Mouse (Mus musculus): ENCODE measurements at regions not wholly inside any gene's neighbourhood (a gene's known extent, or its start where the extent isn't known, plus 50 kb on each side); places are given as distances from the start of the nearest gene placed in this dataset.

DNA sequence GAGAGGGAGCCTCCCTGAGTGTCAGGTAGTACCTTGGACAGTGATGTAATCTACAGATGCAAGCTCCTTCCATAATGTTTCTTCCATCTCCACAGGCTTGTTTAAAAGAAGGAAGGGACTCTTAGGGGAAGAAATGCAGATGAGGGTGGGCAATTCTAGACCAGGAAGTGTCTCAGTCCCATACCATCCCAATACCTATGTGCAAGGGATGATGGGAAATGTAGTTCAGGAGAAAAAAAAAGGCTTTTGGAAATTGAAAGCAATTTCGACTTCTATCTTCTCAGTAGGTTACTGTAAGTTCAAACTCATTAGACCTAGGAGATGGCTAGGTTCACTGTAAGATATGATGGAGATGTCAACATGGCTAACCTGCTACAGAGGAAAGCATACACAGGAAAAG lies 68.3 kb downstream of the Cd83 start:
- DNase-seq = no peak

DNA sequence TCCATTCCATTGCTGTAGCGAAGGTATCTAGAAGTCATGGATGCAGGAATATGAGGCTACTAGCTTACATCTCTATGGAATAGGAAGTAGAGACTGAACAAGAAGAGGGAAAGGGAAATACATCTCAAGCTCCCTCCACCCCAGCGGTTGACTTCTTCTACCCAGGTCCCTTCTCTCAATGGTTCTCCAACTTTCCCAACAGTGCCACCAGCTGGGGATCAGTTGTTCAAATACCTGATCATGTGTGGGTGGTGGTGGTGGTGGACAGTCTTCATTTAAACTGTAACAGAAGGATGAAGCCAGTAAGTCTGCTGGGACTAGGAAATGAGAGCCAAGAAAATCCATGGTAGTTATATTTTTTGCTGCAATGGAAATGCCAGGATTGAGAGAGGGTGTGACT lies 70.4 kb downstream of the Cd83 start:
- no peak for DNase-seq

DNA sequence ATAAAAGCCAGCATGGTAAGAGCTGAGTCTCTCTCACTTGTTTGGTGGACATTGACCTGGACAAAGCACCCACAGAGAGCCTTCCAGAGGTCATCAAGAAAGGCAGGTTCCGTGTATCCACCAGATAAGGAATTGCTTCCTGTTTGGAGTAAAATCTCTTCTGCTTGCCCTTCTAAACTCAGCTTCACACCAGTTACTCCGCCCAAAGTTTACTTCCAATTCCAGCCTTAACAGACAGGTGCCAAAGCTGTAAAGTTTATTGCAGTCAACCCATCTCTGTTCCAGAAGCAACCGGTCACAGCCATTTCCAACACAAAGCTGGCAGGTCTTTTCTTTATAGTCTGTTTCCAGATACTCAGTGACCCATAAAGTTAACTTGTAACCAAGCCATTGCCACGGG lies 76.4 kb downstream of the Cd83 start:
- DNase-seq = no peak

DNA sequence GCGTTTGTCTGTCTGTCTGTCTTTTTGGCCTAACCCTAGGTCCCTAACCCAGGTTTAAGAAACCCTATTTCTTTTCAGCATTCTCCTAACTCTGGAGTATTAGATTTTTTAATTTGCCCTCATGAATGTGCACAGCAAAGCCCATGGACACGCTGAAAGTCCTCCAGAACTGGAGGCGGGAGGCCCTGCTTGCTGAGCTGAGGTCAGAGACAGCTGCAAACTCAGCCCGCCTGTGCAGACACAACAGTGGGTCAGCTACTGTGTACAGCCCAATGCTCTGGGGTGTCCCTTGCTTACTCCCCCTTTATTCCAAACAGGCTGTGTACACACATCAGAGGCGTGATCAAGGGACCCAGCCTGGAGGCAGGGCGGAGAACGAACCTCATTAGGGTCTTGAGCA lies 76.8 kb downstream of the Cd83 start:
- no peak for DNase-seq

DNA sequence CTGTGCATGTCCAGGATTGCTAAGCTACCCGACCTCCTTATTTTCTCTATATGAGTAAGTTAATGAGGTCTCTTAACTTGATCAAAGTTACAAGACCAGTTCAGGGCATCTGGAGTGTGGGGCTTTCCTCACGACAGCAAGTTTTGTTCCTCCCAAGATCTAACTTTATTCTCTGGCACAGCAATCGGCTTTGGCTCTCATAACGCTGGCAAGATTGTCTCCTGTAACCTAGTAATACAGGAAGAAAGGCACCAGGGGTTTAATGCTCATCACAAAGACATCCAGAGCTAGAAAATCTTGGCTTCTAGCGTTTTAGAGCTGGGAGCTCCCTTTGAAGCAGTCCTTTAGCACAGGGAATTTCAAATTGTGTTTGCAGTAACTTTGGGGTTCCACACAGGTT lies 77.5 kb downstream of the Cd83 start:
- DNase-seq = no peak

DNA sequence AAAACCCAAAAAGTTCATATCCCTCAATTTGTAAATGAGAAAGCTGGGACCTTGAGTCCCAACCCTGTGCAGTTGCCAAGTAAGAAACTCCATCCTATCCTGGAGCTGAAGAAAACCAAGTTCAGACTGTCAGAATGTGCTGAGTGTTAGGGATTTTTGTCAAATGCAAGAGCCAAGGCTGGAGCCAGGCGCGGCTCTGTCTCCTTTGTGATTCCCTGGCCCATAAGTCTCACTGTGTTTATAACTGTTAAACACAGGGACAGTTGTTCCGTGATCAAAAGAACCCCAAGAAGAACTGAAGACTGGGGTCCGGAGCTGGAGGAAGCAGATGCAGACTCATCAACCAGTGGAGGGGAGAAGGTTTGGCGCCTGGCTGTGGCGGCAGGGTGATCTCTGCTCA lies 78.0 kb downstream of the Cd83 start:
- DNase-seq = no peak

DNA sequence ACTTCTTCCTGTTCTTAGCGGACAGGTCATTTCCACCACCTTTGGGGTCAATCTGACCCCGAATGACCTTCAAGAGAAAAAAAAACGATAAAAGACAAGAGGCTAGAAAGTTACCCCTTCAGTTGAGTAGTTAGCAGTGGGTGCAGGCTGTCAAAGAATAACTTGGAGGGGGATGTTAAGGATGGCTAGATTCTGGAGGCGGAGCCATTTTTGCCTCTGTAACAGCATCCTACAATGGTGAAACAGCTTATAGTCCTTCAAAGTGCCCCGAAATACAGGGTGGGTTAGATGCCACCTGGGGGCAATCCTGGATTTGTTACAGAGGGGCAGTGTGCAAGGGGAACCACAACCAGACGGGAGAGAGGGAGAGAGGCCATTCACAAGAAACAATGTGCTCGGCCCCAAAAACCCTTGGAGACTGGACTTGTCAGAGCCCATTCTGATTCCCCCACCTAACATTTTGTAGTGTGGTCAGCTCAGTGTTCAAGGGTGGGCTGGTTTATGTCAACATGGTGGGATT lies 79.1 kb downstream of the Cd83 start:
- no peak for DNase-seq

DNA sequence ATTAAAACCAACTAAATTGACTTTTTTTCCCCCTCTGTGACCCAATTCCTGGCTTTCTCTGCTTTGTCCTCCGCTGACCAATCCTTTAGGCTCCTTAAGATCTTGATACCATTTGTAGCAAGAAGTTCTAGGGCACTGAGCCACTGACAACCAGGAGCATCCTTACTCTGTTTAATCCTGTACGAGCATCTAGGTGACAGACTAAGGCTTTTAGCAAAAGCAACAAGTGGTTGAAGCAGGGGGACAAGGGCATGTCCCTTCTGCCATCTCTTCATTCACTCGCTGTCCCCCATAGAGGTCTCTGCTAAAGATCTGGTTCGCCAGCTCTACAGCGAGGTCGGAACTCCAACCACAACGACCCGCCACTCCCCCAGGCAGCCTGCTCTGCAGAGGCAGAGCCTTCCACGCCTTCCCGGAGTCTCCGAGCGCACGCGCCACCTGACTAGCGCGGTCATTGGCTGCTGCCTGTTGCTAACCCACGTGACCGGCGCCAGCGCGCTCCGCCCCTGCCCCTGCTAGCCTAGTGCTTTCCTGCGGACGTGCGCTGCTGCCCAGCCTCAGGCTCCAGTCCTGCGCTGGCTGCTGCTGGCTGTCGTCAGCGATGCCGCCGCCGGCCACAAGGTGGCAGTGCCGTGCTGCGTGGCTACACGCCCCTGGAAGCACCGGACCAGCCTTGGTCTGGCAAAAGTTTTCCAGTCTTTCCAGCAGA lies 79.7 kb downstream of the Cd83 start:
- DNase-seq = peak; percentile 99

DNA sequence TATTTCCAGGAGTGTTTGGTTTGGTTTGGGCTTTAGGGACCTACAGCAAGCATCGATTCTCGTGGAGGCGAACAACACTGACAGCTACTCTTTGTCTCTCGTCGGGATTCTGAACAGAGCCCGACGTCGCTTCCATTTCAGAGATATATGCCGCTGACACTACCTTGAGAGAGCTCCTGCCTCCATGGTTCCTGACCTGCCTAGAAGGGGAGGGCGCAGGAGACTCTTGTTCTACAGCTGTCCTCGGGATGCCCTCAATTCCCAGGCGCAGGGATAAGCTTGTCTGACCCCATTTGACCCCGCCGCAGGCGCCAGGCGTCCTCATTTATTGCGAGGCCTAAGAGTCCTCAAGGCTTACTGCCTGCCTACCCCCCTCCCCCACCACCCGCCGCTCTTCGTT lies 80.5 kb downstream of the Cd83 start:
- peak; percentile 33 for DNase-seq

DNA sequence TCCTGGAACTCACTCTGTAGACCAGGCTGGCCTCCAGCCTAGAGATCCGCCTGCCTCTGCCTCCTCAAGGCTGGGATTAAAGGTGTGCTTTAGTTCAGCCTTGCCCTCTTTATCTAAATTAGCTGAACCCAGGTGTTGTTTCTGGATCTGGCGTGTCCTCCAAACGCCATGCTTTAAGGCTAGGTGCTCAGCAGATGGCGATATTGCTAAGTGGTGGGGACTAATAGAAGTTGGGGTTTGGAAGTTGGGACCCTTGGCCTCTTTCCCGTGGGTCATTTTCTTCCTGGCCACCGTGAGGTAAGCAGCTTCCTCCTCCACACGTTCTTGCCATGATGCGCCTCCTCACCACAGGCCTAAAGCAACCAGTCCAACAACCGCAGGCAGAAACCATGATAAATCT lies 91.3 kb downstream of the Cd83 start:
- DNase-seq = no peak

DNA sequence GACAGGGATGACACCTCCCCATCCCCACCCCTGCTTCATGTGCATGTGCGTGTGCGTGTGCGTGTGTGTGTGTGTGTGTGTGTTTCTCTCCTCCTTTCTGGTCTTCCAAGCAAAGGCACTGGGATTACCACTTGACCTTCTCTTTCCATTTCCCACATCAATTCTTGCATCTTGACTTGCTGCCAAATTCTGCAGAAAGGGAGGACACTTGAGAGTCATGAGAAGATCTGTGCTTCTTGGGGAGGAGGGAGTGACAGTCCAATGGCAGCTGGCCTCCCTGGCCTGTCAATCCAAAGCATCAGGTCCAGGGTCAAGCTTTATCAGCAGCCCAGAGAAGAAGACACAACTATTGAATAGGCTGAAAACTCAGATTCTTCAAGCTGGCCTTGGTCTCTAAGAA lies 102.7 kb downstream of the Cd83 start:
- DNase-seq = no peak

DNA sequence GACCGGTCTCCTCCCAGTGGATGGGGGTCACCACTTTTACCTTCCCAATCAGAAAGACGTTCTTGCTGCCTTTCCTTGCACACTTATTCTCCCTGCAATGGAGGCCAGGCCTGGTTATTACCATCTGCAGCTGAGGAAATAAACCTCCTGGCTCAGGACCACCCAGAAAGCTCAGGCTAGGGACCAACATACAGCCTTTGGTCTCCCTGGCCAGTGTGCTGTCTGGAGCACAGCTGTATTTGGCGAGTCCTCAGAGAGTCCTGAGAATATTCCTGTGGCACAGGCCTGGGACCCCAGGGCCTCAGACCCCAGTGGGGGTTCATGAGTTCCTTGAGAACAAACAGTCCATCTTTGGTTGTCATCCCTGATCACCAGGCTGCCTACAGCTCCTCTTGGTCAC lies 107.4 kb downstream of the Cd83 start:
- DNase-seq = no peak

DNA sequence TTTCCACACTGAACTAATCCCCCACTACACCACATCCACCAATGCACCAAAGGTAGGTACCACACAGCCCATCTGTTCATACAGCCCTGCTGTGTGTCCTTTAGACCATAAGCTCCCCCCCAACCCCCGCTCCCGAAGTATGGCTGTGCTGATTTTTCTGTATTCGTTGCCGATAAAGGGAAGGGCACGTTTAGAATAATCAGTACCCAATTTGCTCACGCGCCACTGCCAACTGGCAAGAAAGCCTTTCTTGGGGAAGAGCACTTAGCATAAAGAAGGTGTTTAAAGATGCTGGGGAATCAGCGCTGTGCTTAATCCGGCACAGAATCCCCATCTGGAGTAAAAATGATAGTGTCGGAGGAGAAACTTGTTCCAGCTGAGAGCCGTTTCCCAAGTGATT lies 111.4 kb downstream of the Cd83 start:
- DNase-seq = no peak

DNA sequence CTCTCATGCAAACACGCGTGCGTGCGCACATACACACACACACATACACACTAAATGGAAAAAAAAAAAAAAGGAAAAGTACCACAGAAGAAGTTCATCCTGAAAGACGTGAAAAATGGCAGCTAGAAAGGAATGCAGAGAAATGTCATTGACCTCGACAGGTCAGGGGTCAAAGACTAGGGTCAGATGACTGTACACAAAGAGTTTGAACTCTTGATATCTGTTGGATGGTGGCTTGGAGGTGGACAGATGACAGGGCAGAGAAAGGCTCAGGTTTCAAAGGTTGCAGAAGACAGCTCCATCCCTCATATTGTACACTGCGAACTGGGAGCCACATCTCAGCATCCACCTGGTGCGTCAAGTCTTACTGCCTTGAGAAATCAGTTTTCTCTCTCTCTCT lies 112.5 kb downstream of the Cd83 start:
- DNase-seq = no peak

DNA sequence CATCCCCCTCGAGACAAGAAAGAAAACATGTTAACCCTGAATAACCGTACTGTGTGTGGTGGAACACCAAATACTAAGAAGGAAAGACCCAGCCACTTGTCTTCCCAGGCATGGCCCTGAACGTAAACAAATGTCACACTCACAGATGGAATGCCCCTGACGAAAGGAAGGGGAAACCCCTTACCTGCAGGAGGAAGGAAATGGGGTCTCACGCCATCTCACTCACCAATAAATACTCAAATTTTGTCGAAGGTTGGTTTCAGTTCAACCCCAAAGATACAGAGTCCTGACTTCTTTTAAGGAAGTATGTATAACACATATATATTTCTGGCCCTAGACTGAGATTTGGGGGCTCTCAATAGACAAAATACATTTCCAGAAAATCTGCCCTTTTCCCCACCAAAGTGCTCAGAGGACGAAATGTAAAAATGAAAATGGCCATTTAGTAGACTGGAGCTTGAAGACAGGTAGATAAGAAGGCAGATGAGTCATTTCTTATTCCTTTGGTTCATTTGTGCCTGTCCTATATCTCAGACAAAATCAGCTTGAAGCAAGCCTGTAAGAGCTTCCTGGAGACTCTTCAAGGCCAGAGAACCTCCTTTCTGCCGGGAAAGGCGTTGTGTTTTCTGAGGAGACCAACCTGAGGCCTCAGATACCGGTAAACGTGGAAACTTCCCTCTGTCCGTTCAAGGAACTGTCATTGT lies 114.1 kb downstream of the Cd83 start:
- DNase-seq = no peak

DNA sequence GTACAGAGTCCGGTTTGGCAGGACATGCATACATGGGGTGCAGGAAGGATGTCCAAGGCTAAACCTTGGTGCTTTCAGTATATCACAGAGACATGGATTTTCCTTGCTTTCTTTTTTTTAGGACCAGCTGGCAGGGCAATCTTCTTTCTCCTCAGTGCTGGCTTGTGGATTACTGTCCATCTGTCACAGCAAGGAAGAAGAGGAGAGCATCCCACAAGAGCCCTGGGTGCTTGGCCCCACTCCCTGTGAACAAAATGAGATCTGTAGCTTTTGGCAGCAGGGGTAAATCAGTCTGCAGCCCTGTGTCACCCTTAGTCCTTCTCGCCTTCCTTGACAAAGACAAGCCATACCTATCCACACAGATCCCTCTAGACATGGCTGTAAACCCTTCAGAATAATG lies 115.5 kb downstream of the Cd83 start:
- no peak for DNase-seq

DNA sequence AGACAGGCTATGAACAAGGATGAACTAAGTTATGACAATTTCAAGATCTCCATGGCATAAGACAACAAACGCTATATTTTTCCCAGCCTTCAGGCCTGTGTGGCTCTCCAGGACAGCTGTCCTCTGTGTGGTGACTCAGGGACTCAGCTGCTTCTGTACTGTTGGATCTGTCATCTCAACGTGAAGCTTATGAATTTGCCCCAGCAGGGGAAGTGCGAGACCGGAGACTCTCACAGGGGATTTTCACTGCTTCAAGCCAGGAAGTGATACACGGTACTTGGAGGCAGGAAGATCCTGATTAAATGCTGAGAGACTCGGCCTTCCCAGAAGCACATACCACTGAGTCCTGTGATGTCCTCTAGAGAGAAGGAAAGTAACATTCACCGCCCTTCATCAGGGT lies 116.2 kb downstream of the Cd83 start:
- DNase-seq = no peak

DNA sequence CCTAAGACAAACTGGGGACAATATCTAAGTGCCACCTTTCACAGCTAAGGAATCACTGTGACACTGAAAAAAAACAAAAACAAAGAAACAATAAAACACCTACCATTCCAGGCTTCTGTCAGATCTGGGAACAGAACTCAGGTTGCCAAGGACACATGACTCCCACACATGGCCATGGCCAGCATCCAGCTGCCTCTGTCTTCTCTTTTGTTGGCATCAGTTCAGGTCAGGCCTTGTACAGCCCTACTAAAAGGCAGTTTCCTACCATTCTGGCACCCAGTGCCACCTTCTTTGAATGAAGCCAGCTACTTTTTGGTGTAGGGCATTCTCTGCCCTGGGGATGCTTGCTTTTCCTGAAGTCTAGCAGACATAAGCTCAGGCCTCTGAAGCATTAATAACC lies 118.8 kb downstream of the Cd83 start:
- DNase-seq = no peak

DNA sequence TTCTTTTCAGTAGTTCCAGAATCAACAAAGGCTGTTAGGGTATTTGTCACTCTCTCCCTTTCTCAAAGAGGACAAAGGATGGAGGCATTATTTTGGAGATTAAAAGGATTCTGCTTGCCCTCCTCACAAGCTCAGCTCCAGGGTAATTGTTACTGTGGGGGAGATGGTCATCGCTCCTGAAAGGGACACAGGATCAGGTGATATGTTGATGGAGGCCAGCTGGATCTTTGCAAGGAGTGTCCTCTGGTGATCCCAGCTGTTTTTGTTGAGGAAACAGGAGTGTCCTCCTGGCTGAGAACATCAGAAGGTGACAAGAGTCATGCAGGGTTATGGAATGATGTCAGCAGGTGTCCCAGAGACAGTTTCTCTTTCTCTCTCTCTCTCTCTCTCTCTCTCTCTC lies 119.7 kb downstream of the Cd83 start:
- no peak for DNase-seq

DNA sequence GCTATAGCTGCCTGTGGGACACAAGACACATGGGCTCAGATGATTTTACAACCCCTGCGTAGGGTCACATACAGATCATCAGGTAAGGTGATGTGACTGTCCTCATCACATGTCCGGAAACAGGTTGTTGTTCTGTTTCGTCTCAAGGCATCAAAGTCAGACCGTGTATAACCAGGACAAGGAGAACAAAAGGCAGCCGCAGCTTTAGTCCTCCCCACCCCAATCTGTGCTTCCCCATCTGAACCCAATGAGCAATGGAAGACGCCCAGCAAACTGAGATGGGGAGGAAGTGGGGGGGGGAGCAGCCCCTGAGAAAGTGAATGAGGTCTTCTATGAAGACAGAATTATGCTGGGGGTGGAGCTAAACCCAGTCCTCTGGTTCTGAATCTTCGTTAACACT lies 121.7 kb downstream of the Cd83 start:
- DNase-seq = no peak

DNA sequence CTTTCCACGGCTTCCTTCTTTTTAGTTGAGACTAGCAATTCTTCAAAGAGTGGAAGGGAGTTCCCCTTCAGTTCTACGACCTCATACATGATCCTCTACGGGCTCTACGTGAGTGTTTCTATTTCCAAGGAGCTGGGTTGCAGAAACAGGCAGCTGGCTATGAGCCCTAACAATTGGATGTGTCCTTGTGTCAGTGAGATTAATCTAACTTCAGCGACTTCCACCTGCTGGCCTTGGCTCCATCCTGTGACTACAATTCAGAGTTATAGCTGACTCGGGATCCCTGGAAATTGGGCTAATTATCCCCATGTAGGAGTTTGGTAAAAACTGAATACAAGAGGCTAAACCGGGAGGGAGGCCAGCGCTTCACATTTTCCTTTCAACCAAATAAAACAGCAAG lies 122.8 kb downstream of the Cd83 start:
- DNase-seq = no peak

DNA sequence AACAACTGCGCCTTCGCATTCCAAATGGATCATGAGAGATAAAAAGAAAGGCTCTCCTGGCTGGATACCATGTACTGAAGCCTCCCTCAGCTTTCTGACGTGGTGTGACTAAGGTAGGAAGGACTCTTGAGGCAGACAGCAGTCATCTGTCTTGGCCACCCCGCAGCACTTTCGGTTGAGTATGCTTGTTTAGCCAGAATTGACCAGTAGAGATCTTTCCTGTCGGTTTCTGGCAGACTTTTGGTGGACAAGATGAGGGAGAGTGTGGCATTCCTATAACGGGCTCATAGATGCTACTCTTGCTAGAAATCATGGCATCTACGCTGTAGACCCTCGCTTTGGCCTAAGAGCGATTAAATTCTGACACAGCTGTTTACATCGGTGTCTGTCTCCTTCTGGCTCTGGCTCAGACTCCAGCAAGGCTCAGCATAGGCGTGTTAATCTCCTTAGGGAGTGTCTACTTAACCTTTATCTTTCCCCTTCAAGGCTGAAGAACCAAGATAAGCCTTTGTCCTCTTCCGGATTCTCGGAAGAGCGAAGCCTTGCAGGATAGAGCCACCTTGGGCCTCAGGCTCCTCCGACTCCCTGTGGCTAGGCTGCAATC lies 123.6 kb downstream of the Cd83 start:
- no peak for DNase-seq

DNA sequence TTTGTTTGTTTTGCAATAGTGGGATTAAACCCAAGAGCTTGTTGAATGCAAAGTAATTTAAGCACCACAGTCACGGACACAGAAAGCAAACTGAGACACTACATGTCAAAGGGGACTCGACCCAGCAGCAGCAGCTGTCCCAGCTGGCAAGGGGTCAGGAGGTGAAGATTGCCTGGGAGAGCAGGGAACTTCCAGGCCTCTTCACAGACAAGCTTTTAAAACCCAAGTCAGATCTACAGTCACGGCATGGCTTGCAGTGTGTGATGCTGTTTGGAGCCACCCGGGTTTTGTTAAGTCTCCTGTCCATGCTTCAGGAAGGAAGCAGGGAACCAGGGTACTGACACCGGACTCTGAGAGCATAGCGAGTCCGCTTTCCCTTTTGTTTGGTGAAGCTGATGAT lies 125.4 kb downstream of the Cd83 start:
- no peak for DNase-seq

DNA sequence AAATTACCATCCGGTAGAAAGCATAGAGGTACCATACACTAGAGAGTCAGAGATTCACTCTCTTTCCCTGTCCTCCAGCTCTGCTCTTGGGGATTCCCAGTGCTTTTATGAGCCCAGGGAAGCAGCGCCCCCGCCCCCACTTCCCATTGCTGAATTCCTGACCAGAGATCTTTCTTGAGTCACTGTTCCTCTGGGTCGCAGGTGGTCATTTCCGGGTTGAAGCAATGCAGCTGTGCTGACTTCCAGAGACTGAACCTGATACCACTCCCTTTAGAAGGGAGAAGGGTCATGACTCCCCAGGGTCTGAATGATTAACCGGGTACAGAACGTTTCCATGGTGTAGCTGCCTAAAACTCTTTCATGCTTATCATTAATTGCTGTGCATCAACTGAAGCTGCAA lies 128.9 kb downstream of the Cd83 start:
- DNase-seq = no peak

All from right cerebral cortex, postnatal 4 days (tissue).